Mouse (Mus musculus) cerebellum, adult 2 months (tissue): ENCODE results near the gene Pla2g3. TPM values are rescaled to one million over a fixed set of nuclear protein-coding genes. Genes with fewer than 3 reads are reported as not detected.
A peak's percentile ranks its signal among the peaks of the same experiment; 100 is the strongest.

ENCODE experiments used
- DNase-seq, 2 experiments: peaks; one replicate each; pipeline ENCODE4 v3.0.0; 2021
- H3K27ac ChIP-seq: fragments of 200-500 bp; 2 replicates; pipeline ENCODE4 v1.5.1; 2012; ENCODE audit warnings: low read length, control low read depth, inconsistent platforms; ENCODE audit not compliant: insufficient read depth
- H3K27me3 ChIP-seq: fragments of 200-500 bp; 2 replicates; pipeline ENCODE4 v1.6.1; 2012; ENCODE audit warnings: inconsistent platforms, mild to moderate bottlenecking, low read length, moderate library complexity; ENCODE audit not compliant: control insufficient read depth, insufficient read depth
- H3K4me1 ChIP-seq: fragments of 200-500 bp; 2 replicates; pipeline ENCODE4 v1.6.1; 2011; ENCODE audit warnings: low read length; ENCODE audit not compliant: control insufficient read depth, insufficient read depth
- H3K4me3 ChIP-seq: fragments of 200-500 bp; replicated peaks from 2 replicates; pipeline ENCODE3; 2011; ENCODE audit warnings: mild to moderate bottlenecking, low read depth, low read length, control low read depth; ENCODE audit not compliant: insufficient read depth
- CTCF ChIP-seq: fragments of 200-500 bp; IDR thresholded peaks from 2 replicates; pipeline ENCODE4 v1.5.1; 2011; ENCODE audit warnings: low read depth, mild to moderate bottlenecking, control low read depth, low read length, moderate library complexity, borderline replicate concordance; ENCODE audit not compliant: insufficient read depth
- POLR2A ChIP-seq: fragments of 200-500 bp; IDR thresholded peaks from 2 replicates; pipeline ENCODE4 v1.6.1; 2011; ENCODE audit warnings: low read length, control low read depth, borderline replicate concordance; ENCODE audit not compliant: insufficient read depth
- WGBS: fragments of 180-500 bp; shearing (Covaris S2); methylation state at CpG from one replicate; pipeline ENCODE4 v1.1.7; 2018; 5-methylcytosine and 5-hydroxymethylcytosine counted together
- polyA plus RNA-seq: library from polyadenylated mRNA; depleted of rRNA; stranded (reverse); fragments of >200 nt; gene quantifications from 2 replicates; pipeline ENCODE4 v1.2.3, GENCODE M21; 2012

The Pla2g3 gene
- polyA plus RNA-seq, 1 experiment: 4.0 TPM

- Histone ChIP-seq H3K27me3 (no peaks in the 10 kb centered on the region), H3K27ac (no peak overlapping the region), H3K4me1 (no peaks in the 10 kb centered on the region), H3K4me3 (no peak overlapping the region)
- peak; percentile 64; the same call in 1 of the 2 replicates for TF ChIP-seq CTCF
- TF ChIP-seq POLR2A: no peak
- WGBS: 87% methylated on average over 7 of the region's 7 CpGs
- DNase-seq: no peak
Measured at GRCm38 (mm10) chr11:3474480-3475115, 13.5 kb upstream of the Pla2g3 start.

- Histone ChIP-seq H3K4me3 (no peak overlapping the region), H3K27me3 (no peaks in the 10 kb centered on the region), H3K27ac (no peak overlapping the region), H3K4me1 (no peaks in the 10 kb centered on the region)
- DNase-seq: no peak
- TF ChIP-seq POLR2A (no peak), CTCF (no peak)
Measured at GRCm38 (mm10) chr11:3475489-3475888, 12.6 kb upstream of the Pla2g3 start.

- Histone ChIP-seq H3K27ac (peak overlapping the region; percentile 77; the same call in 1 of the 2 replicates), H3K4me3 (no peak overlapping the region), H3K27me3 (no peaks in the 10 kb centered on the region), H3K4me1 (peaks cover 10% of the 10 kb centered on the region; the same call in 1 of the 2 replicates)
- DNase-seq: peak; percentile 27 to 42
- 44% methylated on average over 11 of the region's 11 CpGs for WGBS
- TF ChIP-seq CTCF: no peak
- TF ChIP-seq POLR2A: no peak
Measured at GRCm38 (mm10) chr11:3483980-3484642, 4.0 kb upstream of the Pla2g3 start.

DNA sequence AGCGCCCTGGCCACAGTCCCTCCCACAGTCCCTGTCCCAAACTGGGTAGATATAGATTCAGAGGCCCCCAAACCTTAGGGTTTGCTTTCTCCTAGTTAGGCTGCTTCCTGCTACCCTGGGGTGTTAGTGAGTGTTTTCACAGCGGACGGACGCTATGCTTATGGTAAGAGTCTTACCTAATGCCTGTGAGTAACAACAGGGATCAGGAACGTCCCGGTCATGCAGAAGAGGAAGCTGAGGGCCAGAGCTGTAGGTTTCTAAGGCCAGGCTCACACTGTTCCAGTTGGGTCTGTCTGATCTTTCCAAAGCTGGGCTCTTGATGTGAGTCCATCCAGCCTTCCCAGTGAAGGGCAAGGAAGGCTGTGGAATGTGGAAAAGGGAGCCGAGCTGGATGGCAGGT is 1.7 kb upstream of the Pla2g3 start:
- Histone ChIP-seq H3K27ac (no peak overlapping the region), H3K4me1 (peaks cover 10% of the 10 kb centered on the region; the same call in 1 of the 2 replicates), H3K4me3 (no peak overlapping the region), H3K27me3 (no peaks in the 10 kb centered on the region)
- TF ChIP-seq CTCF (no peak), POLR2A (no peak)
- DNase-seq: no peak
- 86% methylated on average over 7 of the region's 7 CpGs for WGBS

GRCm38 (mm10) chr11:3489036-3489435 is 952 bp downstream of the Pla2g3 start:
- DNase-seq: no peak
- Histone ChIP-seq H3K27ac (no peak overlapping the region), H3K4me1 (peaks cover 24% of the 10 kb centered on the region), H3K4me3 (no peak overlapping the region), H3K27me3 (no peaks in the 10 kb centered on the region)
- TF ChIP-seq CTCF (no peak), POLR2A (no peak)
- WGBS: 90% methylated on average over 5 of the region's 5 CpGs

DNA sequence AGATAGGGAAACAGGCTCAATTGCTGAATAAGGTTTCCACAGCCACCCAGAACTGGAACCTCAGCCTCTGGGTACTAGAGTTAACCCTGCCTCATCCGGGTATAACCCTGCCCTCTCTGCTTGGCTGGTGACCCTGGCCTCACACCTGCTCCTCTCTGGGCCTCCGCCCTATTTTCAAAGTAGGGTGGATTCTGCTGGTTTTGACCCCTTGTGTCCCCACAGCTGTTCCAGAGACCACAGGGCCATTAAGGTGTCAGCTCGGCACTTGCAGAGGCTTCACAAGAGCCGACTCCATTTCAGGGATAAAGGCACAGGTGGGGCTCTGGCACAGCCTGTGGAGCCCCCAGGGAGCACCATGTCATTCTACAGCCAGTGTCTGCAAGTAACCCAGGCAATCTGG is 4.7 kb downstream of the Pla2g3 start:
- 28% methylated on average over 4 of the region's 4 CpGs for WGBS
- peaks cover 28% of the 10 kb centered on the region for H3K4me1 ChIP-seq
- no peak overlapping the region for H3K27ac ChIP-seq
- DNase-seq: peak in 1 of 2 experiments; percentile 27
- H3K27me3 ChIP-seq: no peaks in the 10 kb centered on the region
- no peak for TF ChIP-seq CTCF
- TF ChIP-seq POLR2A: no peak
- no peak overlapping the region for H3K4me3 ChIP-seq

DNA sequence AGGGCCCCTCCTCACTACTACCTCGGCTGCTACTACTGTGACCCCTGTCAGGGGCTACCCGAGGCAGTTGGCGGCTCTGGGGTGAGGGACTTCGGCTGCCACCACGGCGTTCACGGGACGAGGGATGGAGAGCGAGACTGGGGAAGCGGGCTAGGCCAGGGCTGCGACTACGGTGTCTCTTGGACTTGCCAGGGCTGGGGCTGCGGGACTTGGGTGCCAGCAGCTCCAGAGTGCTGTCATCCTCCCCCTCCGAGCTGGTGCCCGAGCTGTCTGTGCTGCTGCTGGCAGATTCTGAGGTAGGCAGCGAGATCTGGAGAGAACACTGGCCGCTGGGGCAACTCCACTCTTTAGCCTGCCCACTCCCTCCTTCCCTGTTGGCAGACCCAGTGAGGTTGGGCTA is 6.8 kb downstream of the Pla2g3 start:
- WGBS: 51% methylated on average over 17 of the region's 17 CpGs
- DNase-seq: peak in 1 of 2 experiments; percentile 29
- H3K4me3 ChIP-seq: no peak overlapping the region
- H3K27ac ChIP-seq: no peak overlapping the region
- H3K4me1 ChIP-seq: peaks cover 19% of the 10 kb centered on the region
- no peak for TF ChIP-seq POLR2A
- TF ChIP-seq CTCF: no peak
- no peaks in the 10 kb centered on the region for H3K27me3 ChIP-seq

DNA sequence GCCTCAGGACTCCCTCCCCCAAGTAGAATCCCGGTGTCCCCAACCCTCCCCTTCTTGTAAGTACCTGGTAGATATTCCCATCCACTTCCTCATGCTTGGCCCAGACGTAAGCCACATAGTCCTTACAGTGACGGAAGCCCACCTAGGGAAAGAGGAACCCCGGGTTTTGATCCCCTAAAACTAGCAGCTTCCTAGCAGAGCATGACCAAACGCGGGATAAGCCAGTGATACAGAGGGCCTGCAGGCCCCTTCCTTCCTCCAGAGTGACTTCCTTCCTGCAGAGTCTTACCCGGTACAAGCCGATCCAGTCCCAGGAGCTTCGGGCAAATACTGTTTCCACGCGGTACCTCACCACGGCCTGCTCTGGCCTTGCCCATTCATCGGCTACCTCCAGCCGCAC is 7.4 kb downstream of the Pla2g3 start:
- no peak overlapping the region for H3K4me3 ChIP-seq
- H3K27ac ChIP-seq: no peak overlapping the region
- no peaks in the 10 kb centered on the region for H3K27me3 ChIP-seq
- WGBS: 89% methylated on average over 14 of the region's 14 CpGs
- TF ChIP-seq POLR2A (no peak), CTCF (no peak)
- peaks cover 24% of the 10 kb centered on the region for H3K4me1 ChIP-seq
- DNase-seq: no peak
